Mouse (Mus musculus) thymus, adult 2 months (tissue): ENCODE measurements around the gene H2al2a.

ENCODE experiments used
- CTCF ChIP-seq: fragments of 200-500 bp; IDR thresholded peaks from 2 replicates; pipeline ENCODE4 v1.5.1; 2012; ENCODE audit warnings: mild to moderate bottlenecking, control low read depth, low read length, moderate library complexity, borderline replicate concordance; ENCODE audit not compliant: control insufficient read depth, poor library complexity, insufficient read depth; ENCODE audit errors: extremely low read depth
- POLR2A ChIP-seq: fragments of 200-500 bp; IDR thresholded peaks from 2 replicates; pipeline ENCODE4 v1.6.1; 2012; ENCODE audit warnings: mild to moderate bottlenecking, low read length, control low read depth, moderate library complexity; ENCODE audit not compliant: control insufficient read depth, poor library complexity, insufficient read depth; ENCODE audit errors: extremely low read depth

DNA sequence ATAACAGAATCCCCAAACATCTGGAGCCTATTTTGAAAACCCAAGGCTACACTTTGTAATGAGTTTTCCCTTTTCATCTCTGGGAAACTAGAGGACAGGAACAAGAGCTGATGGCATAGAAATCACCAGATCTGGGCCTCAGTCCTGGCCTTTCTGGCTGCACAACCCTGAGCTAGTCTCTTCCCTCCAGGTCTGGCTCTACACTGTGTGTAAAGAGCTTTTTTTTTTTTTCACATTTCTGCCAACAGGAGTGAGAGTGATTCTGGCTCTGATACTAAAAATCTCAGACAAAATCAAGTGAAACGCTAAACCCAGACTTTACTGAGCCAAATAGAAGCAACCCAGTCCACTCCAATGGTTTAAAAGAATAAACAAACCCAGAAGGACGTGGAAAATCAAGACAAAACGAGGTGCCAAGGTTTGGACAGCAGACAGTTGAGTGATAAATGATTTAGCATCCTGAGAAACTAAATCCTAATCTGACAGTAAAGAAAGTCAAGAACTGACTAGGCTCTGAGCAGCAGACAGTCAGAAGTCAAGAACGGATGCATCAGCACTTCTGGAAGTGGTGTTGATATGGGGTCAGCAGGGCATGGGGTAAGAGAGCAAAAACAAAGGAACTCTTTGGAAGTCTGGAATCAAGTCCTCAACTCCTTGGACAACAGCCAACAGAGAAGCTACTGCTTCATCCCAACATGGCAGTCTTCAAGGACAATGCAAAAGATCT lies 21.0 kb downstream of the H2al2a start:
- TF ChIP-seq CTCF (no peak), POLR2A (no peak)
